Mouse (Mus musculus): ENCODE results near the gene Gm10961. TPM values are rescaled to one million over a fixed set of nuclear protein-coding genes. Genes with fewer than 3 reads are reported as not detected.

Gm10961 gene
- polyA plus RNA-seq, 1 experiment, result not detected

GRCm38 (mm10) chr3:107595264-107595937, 35.7 kb upstream of the Gm10961 start:
- Histone ChIP-seq H3K27ac (ENCODE audit: insufficient read depth, low read depth, low read length) (no peak overlapping the region), H3K4me1 (ENCODE audit: control insufficient read depth, insufficient read depth, low read length) (no peaks in the 10 kb centered on the region), H3K4me3 (ENCODE audit: insufficient read depth, low read length) (peak overlapping the region; percentile 30; the same call in 1 of the 2 replicates)
- TF ChIP-seq POLR2A (IDR thresholded peaks at IDR 0.05; ENCODE audit: borderline replicate concordance, low read depth, low read length) (no peak), CTCF (IDR thresholded peaks at IDR 0.05; ENCODE audit: low read depth, low read length) (no peak)

GRCm38 (mm10) chr3:107595938-107596461, 35.1 kb upstream of the Gm10961 start:
- no peak overlapping the region for H3K27ac ChIP-seq (ENCODE audit: insufficient read depth, low read depth, low read length)
- H3K4me1 ChIP-seq (ENCODE audit: control insufficient read depth, insufficient read depth, low read length), result no peaks in the 10 kb centered on the region
- H3K4me3 ChIP-seq (ENCODE audit: insufficient read depth, low read length), result no peak overlapping the region
- TF ChIP-seq CTCF (IDR thresholded peaks at IDR 0.05; ENCODE audit: low read depth, low read length) (no peak), POLR2A (IDR thresholded peaks at IDR 0.05; ENCODE audit: borderline replicate concordance, low read depth, low read length) (no peak)

GRCm38 (mm10) chr3:107596559-107596958, 34.6 kb upstream of the Gm10961 start:
- TF ChIP-seq POLR2A (IDR thresholded peaks at IDR 0.05; ENCODE audit: borderline replicate concordance, low read depth, low read length) (no peak), CTCF (IDR thresholded peaks at IDR 0.05; ENCODE audit: low read depth, low read length) (no peak)
- Histone ChIP-seq H3K27ac (ENCODE audit: insufficient read depth, low read depth, low read length) (no peak overlapping the region), H3K4me3 (ENCODE audit: insufficient read depth, low read length) (no peak overlapping the region), H3K4me1 (ENCODE audit: control insufficient read depth, insufficient read depth, low read length) (no peaks in the 10 kb centered on the region)

- no peaks in the 10 kb centered on the region for H3K4me1 ChIP-seq (ENCODE audit: control insufficient read depth, insufficient read depth, low read length)
- H3K27ac ChIP-seq (ENCODE audit: insufficient read depth, low read depth, low read length), result no peak overlapping the region
- TF ChIP-seq CTCF (IDR thresholded peaks at IDR 0.05; ENCODE audit: low read depth, low read length) (no peak), POLR2A (IDR thresholded peaks at IDR 0.05; ENCODE audit: borderline replicate concordance, low read depth, low read length) (no peak)
- no peak overlapping the region for H3K4me3 ChIP-seq (ENCODE audit: insufficient read depth, low read length)
Observed at GRCm38 (mm10) chr3:107597134-107597533, 34.0 kb upstream of the Gm10961 start.

- TF ChIP-seq POLR2A (IDR thresholded peaks at IDR 0.05; ENCODE audit: borderline replicate concordance, low read depth, low read length) (no peak), CTCF (IDR thresholded peaks at IDR 0.05; ENCODE audit: low read depth, low read length) (no peak)
- Histone ChIP-seq H3K27ac (ENCODE audit: insufficient read depth, low read depth, low read length) (no peak overlapping the region), H3K4me3 (ENCODE audit: insufficient read depth, low read length) (no peak overlapping the region), H3K4me1 (ENCODE audit: control insufficient read depth, insufficient read depth, low read length) (no peaks in the 10 kb centered on the region)
Observed at GRCm38 (mm10) chr3:107597586-107598389, 33.3 kb upstream of the Gm10961 start.

GRCm38 (mm10) chr3:107600127-107600526, 31.0 kb upstream of the Gm10961 start:
- H3K4me1 ChIP-seq (ENCODE audit: control insufficient read depth, insufficient read depth, low read length), result no peaks in the 10 kb centered on the region
- no peak overlapping the region for H3K4me3 ChIP-seq (ENCODE audit: insufficient read depth, low read length)
- TF ChIP-seq POLR2A (IDR thresholded peaks at IDR 0.05; ENCODE audit: borderline replicate concordance, low read depth, low read length) (no peak), CTCF (IDR thresholded peaks at IDR 0.05; ENCODE audit: low read depth, low read length) (no peak)
- H3K27ac ChIP-seq (ENCODE audit: insufficient read depth, low read depth, low read length), result no peak overlapping the region

- TF ChIP-seq POLR2A (IDR thresholded peaks at IDR 0.05; ENCODE audit: borderline replicate concordance, low read depth, low read length) (no peak), CTCF (IDR thresholded peaks at IDR 0.05; ENCODE audit: low read depth, low read length) (peak; percentile 86)
- H3K4me3 ChIP-seq (ENCODE audit: insufficient read depth, low read length), result no peak overlapping the region
- no peak overlapping the region for H3K27ac ChIP-seq (ENCODE audit: insufficient read depth, low read depth, low read length)
- H3K4me1 ChIP-seq (ENCODE audit: control insufficient read depth, insufficient read depth, low read length), result no peaks in the 10 kb centered on the region
Observed at GRCm38 (mm10) chr3:107605304-107605703, 25.8 kb upstream of the Gm10961 start.

- TF ChIP-seq POLR2A (IDR thresholded peaks at IDR 0.05; ENCODE audit: borderline replicate concordance, low read depth, low read length), result no peak
- no peak for TF ChIP-seq CTCF (IDR thresholded peaks at IDR 0.05; ENCODE audit: low read depth, low read length)
- H3K4me1 ChIP-seq (ENCODE audit: control insufficient read depth, insufficient read depth, low read length), result no peaks in the 10 kb centered on the region
- H3K4me3 ChIP-seq (ENCODE audit: insufficient read depth, low read length), result no peak overlapping the region
- no peak overlapping the region for H3K27ac ChIP-seq (ENCODE audit: insufficient read depth, low read depth, low read length)
Observed at GRCm38 (mm10) chr3:107607221-107607620, 23.9 kb upstream of the Gm10961 start.

- Histone ChIP-seq H3K4me1 (ENCODE audit: control insufficient read depth, insufficient read depth, low read length) (no peaks in the 10 kb centered on the region), H3K4me3 (ENCODE audit: insufficient read depth, low read length) (no peak overlapping the region), H3K27ac (ENCODE audit: insufficient read depth, low read depth, low read length) (no peak overlapping the region)
- TF ChIP-seq POLR2A (IDR thresholded peaks at IDR 0.05; ENCODE audit: borderline replicate concordance, low read depth, low read length), result no peak
- TF ChIP-seq CTCF (IDR thresholded peaks at IDR 0.05; ENCODE audit: low read depth, low read length), result no peak
Observed at GRCm38 (mm10) chr3:107608808-107609207, 22.3 kb upstream of the Gm10961 start.

GRCm38 (mm10) chr3:107609376-107609775, 21.7 kb upstream of the Gm10961 start:
- no peaks in the 10 kb centered on the region for H3K4me1 ChIP-seq (ENCODE audit: control insufficient read depth, insufficient read depth, low read length)

More at GRCm38 (mm10) chr3:107609376-107609775, 21.7 kb upstream of the Gm10961 start:
- H3K27ac ChIP-seq (ENCODE audit: insufficient read depth, low read depth, low read length), result no peak overlapping the region
- TF ChIP-seq POLR2A (IDR thresholded peaks at IDR 0.05; ENCODE audit: borderline replicate concordance, low read depth, low read length) (no peak), CTCF (IDR thresholded peaks at IDR 0.05; ENCODE audit: low read depth, low read length) (no peak)
- H3K4me3 ChIP-seq (ENCODE audit: insufficient read depth, low read length), result no peak overlapping the region
